Mouse (Mus musculus): ENCODE data around the gene Dnttip1.
"Not testable (repeated sequence)": the region's sequence is repeated elsewhere in the genome, so short reads cannot be mapped to it uniquely, and the experiment has no call there.

Dnttip1 gene

GRCm38 (mm10) chr2:164781876-164782275 lies 36.1 kb downstream of the Dnttip1 start:
- in situ Hi-C loops (cut with MseI, MboI) = no loop called here

DNA sequence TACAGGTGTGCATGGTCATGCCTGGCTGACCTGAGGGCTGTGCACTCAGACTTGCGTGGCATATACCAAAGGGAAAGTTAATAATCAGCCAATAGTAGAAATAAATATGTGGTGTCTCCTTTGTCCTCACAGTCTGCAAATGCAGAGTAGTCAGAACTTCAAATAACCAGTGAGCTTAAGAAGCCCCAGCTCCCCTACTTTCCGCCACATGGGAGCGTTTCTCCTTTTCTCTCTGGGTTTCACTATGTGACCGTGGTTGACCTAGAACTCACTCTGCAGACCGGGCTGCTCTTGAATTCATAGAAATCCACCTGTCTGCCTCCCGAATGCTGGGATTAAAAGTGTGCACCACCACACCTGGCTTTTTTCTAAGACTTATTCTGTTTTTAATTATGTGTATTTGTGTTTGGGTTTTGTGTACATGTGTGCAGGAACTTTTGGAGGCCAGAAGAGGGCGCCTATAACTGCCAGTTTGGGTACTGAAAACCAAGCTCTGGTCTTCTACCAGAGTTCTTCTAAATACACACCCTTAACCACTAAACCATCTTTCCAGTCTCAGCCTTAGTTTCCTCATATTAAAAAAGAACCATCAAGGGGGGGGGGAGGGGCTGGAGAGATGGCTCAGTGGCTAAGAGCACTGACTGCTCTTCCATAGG lies 38.3 kb downstream of the Dnttip1 start:
- in situ Hi-C loops (cut with MseI, MboI) = no loop called here

- in situ Hi-C loops (cut with MseI, MboI) = no loop called here
Measured at GRCm38 (mm10) chr2:164784869-164785420, 39.2 kb downstream of the Dnttip1 start.

DNA sequence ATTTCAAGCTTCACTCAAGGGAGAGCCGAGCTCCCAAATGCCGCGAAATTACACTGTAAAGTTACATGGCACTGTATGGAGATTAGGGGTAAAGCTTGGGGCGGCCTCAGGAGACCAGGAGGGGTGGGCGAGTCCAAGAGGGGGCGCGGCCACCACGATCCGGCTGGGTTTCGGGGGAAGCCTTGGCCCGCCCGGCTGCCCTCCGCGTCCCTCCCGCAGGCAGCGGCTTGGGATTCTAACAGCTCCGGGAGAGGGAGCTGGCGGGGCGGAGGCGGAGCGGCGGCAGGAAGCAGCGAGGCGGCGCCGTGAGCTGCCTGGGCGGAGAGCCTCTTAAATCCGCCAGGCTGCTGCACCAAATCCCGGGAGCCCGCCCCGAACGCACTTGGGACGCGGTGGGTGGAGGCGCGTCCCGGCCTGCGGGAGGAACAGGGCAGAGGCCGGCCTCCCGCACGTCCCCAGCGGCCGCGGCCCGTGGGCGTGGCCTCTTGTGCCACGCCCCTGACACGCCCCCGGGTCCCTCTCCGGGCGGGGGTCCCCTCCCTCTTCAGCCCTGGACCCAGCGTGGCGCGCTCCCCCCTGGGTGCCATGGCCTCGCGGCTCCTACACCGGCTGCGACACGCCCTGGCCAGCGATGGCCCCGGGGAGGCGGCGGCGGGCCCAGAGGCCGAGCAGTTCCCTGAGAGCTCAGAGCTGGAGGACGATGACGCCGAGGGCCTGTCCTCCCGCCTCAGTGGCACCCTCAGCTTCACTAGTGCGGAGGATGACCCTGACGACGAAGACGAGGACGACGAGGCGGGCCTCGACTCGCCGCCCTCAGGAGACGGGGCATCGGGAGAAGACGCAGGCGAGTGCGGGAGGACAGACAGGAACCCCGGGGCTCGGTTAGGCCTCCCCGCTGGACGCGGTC lies 40.0 kb downstream of the Dnttip1 start, which contains the start of gene Snx21:
Gene Snx21 (plus strand): TSS at position 343 of the 907 bp plus-strand sequence.
- in situ Hi-C loops (cut with MseI, MboI) = no loop called here

GRCm38 (mm10) chr2:164786388-164786885 lies 40.7 kb downstream of the Dnttip1 start:
- in situ Hi-C loops (cut with MseI, MboI) = no loop called here

GRCm38 (mm10) chr2:164787032-164787431 lies 41.2 kb downstream of the Dnttip1 start:
- in situ Hi-C loops (cut with MseI, MboI) = no loop called here

GRCm38 (mm10) chr2:164787779-164788178 lies 42.0 kb downstream of the Dnttip1 start:
- in situ Hi-C loops (cut with MseI, MboI) = no loop called here

GRCm38 (mm10) chr2:164788411-164788810 lies 42.6 kb downstream of the Dnttip1 start:
- in situ Hi-C loops (cut with MseI, MboI) = no loop called here

DNA sequence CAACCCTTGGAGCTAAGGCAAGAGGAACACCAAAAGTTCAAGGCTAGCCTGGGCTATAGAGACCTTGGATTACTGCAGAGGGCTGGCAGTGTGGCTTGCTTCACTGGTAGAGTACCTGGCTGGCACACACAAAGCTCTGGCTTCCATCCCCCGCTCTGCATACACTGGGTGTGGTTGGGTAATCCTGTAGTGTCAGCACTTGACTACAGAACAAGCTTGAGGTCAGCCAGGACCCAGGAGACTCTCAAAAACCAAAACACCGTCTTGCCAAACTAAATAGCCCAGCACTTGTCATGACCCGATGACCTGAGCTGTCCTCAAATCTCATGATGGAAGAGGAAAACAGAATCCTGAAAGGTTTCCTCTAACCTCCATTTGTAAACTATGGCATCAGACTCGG lies 44.7 kb downstream of the Dnttip1 start:
- in situ Hi-C loops (cut with MseI, MboI) = no loop called here

- in situ Hi-C loops (cut with MseI, MboI) = no loop called here
Measured at GRCm38 (mm10) chr2:164791841-164792261, 46.1 kb downstream of the Dnttip1 start.

DNA sequence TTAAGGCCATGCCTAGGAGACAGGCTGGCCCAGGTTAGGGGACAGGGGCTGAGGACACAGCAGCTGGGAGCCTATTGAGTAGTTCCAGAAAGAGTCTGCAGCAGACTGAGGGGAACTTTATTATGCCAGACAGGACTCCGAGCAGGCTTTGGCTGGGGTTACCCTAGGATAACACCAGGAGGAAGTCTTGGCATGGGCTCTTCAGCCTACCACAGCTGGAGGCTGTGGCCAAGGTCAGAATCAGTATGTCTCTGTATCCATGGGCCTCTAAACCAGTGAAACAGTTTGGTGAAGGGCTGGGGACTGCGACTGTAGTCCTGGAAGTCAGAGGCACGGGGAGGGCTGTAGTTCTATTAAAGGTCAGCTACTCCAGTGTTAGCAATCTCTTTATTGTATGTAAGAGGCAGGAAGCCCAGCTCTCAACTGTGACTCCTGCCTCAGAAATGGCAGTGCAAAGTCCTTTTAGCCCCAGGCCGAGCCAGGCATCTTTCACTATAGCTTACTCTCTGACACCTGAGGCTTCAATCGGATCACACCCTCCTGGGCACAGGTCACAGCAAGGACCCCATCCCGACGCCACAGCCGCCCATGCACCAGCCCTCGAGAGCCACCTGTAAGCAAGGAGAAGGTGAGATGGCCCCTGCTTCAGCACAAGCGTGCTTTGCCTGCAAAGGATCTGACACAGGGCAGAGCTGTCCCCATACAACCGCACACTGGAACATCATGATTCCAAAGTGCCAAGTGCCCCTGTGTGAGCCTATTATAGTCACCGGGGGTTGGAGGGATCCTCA lies 46.8 kb downstream of the Dnttip1 start:
- in situ Hi-C loops (cut with MseI, MboI) = no loop called here

DNA sequence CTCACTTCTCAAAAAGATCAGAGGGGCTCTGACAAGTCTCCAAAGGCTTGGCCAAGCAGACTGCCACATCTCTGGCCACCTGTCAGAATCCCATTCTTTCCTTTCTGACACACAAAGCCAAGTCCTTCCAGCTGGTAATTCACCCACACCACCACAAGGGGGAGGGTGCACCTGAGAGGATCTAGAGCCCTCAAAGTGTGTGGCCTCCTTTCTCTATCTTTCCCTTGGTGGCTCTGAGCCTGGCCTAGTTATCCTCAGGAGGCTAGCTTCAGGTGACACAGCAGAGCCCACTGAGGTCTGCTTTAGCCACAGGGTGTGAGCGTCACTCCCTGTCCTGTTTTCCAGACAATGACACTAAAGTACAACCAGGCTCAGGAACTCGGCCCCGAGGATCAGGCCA lies 47.5 kb downstream of the Dnttip1 start:
- in situ Hi-C loops (cut with MseI, MboI) = no loop called here

DNA sequence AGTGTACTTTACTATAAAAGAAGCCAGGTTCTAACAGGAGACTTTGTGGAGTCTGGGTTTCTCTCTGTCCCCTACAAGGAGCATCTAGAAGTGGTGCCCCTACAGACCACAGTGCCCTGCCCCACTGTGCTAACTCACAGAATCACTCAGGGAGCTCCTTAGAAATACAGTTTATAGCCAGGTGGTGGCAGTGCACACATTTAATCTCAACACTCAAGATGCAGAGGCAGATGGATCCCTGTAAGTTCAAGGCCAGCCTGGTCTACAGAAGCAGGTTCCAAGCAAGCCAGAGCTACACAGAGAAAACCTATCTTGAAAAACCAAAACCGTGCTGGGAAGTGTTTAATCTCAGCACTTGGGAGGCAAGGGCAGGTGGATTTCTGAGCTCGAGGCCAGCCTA lies 48.0 kb downstream of the Dnttip1 start:
- in situ Hi-C loops (cut with MseI, MboI) = no loop called here

- in situ Hi-C loops (cut with MseI, MboI) = no loop called here
Measured at GRCm38 (mm10) chr2:164794293-164794692, 48.5 kb downstream of the Dnttip1 start.

- in situ Hi-C loops (cut with MseI, MboI) = no loop called here
Measured at GRCm38 (mm10) chr2:164795868-164796267, 50.1 kb downstream of the Dnttip1 start.

GRCm38 (mm10) chr2:164798554-164798953 lies 52.8 kb downstream of the Dnttip1 start:
- in situ Hi-C loops (cut with MseI, MboI) = not testable (repeated sequence)

DNA sequence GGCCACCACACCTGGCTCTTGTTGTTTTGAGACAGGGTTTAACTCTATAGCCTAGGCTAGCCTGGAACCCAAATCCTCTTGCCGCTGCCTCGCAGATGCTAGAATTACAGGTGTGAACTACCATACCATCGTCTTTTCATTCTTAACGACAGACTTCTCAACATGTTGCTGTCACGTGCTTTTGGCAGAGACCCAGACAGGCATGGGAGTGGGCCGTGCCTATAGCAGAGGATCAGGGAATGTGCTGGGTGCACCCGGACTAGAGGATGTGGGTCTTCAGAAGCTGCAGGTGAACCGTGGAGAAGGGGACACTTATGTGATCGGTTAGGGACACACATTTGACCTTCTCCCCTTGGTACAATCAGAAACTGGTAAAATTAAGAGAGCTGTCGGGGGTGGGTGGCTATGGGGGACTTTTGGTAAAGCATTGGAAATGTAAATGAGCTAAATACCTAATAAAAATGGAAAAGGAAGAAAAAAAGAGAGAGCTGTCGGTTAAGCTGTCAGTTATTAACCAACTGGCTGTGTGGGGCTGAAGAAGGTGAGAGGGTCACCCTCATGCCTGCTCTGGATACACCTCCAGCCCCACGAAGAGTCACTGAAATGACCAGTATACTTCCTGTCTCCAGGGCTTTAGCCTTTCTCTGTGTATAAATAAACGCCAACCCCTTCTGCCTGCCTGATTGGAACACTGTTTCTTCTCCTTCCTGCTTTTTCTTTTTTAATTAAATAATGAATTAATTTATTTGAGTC lies 54.6 kb downstream of the Dnttip1 start:
- in situ Hi-C loops (cut with MseI, MboI) = no loop called here

DNA sequence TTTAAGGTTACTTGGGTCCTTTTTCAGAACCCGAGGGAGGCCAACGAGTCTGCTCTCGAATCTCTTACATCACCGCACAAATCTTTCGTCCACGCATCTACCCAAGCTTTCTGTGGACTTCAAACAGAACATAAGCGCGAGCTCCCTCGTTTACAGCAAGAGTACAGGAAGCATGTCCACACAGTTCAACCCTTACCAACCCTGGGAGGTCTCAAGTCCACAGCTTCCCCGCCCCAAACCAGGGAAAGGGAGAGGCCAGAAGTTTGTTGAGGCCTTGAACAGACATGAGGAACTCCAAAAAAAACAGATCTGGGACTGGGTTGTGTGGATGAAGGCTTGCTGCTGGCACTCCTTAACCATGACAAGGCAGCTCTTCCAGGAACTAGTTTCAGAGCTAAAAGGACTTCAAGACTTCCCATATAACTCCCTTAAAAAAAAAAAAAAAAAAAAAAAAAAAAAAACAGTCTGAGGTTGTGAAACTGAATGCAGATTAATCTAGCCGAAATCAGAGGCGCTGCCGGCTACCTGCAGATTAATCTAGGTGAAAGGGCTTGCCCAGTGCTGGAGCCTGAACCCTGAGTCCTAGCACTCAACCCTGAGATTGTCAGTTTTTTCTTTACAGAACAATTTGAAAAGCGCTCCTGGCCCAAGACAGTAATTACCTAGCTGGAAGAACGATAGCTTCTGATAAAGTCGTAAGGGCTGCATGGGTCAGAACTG lies 57.6 kb downstream of the Dnttip1 start:
- in situ Hi-C loops (cut with MseI, MboI) = no loop called here

DNA sequence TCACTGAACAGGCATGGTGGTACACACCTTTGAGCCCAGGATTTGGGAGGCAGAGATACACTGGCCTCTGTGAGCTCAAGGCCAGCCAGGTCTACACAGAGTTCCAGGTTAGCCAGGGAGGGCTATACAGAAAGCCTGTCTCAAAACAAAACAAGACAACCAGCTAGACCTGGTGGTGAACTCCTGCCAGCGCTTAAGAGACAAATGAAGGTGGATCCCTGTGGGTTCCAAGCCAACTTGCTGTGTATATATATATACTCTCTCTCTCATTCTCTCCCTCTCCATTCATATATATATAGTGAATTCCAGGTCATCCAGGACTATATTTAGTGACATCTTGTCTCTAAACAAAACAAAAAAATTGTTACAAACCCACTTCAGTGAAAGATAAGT lies 58.1 kb downstream of the Dnttip1 start:
- in situ Hi-C loops (cut with MseI, MboI) = no loop called here

Measured in mouse trophoblast stem cell (cell line).